Mouse (Mus musculus) myocyte (in vitro differentiated cells): ENCODE results near the gene Abca3.

Experiments used
- POLR2A ChIP-seq: IDR thresholded peaks from one replicate; pipeline ENCODE4 v1.6.1; 2011; ENCODE audit warnings: low read depth, mild to moderate bottlenecking, control low read depth, moderate library complexity; ENCODE audit not compliant: insufficient read length
- TCF12 ChIP-seq: IDR thresholded peaks from one replicate; pipeline ENCODE4 v1.6.1; 2011; ENCODE audit warnings: mild to moderate bottlenecking, control low read depth; ENCODE audit not compliant: poor library complexity, insufficient read depth, severe bottlenecking
- USF1 ChIP-seq: IDR thresholded peaks from one replicate; pipeline ENCODE4 v1.6.1; 2011; ENCODE audit warnings: low read depth, mild to moderate bottlenecking, control low read depth, moderate library complexity

GRCm38 (mm10) chr17:24378496-24378895, 26.7 kb downstream of the Abca3 start:
- TF ChIP-seq USF1 (no peak), TCF12 (no peak), POLR2A (no peak)
